Mouse (Mus musculus) hindbrain, embryonic 15.5 days (tissue): ENCODE measurements at regions not wholly inside any gene's neighbourhood (a gene's known extent, or its start where the extent isn't known, plus 50 kb on each side); places are given as distances from the start of the nearest gene placed in this dataset.

ENCODE experiments used
- ATAC-seq: fragments of 200-750 bp; cut with Nextera tagmentation; 2 replicates; pipeline ENCODE4 v1.8.0; 2017; ENCODE audit warnings: low read depth, moderate number of reproducible peaks, moderate TSS enrichment; ENCODE audit not compliant: low FRiP score
- H3K27ac ChIP-seq: fragments of 300-500 bp; sonication (generic); replicated peaks from 2 replicates; pipeline ENCODE4 v1.5.1; 2015; ENCODE audit warnings: mild to moderate bottlenecking, inconsistent platforms
- H3K27me3 ChIP-seq: fragments of 300-500 bp; sonication (generic); 2 replicates; pipeline ENCODE4 v1.6.1; 2015; ENCODE audit warnings: control low read depth, inconsistent platforms
- H3K36me3 ChIP-seq: fragments of 300-500 bp; sonication (generic); 2 replicates; pipeline ENCODE4 v1.6.1; 2015; ENCODE audit warnings: control low read depth, inconsistent platforms
- H3K4me1 ChIP-seq: fragments of 300-500 bp; sonication (generic); replicated peaks from 2 replicates; pipeline ENCODE4 v1.6.1; 2015; ENCODE audit warnings: control low read depth, inconsistent platforms
- H3K4me2 ChIP-seq: fragments of 300-500 bp; sonication (generic); 2 replicates; pipeline ENCODE4 v1.6.1; 2015; ENCODE audit warnings: moderate library complexity, mild to moderate bottlenecking, inconsistent platforms
- H3K4me3 ChIP-seq: fragments of 300-500 bp; sonication (generic); 2 replicates; pipeline ENCODE4 v1.5.1; 2015; ENCODE audit warnings: mild to moderate bottlenecking, inconsistent platforms
- H3K9ac ChIP-seq: fragments of 300-500 bp; sonication (generic); 2 replicates; pipeline ENCODE4 v1.6.1; 2015; ENCODE audit warnings: inconsistent platforms
- H3K9me3 ChIP-seq: fragments of 300-500 bp; sonication (generic); 2 replicates; pipeline ENCODE4 v1.6.1; 2016; ENCODE audit warnings: control low read depth, inconsistent platforms
- WGBS: fragments of 180-500 bp; shearing (Covaris S2); methylation state at CpG from one replicate; pipeline ENCODE4 v1.1.7; 2015; 5-methylcytosine and 5-hydroxymethylcytosine counted together

- no peak for ATAC-seq
- 73% methylated on average over 2 of the region's 2 CpGs for WGBS
- Histone ChIP-seq H3K4me1 (no peaks in the 10 kb centered on the region), H3K9me3 (no peaks in the 10 kb centered on the region), H3K4me3 (no peak overlapping the region), H3K9ac (no peak overlapping the region), H3K36me3 (no peaks in the 10 kb centered on the region), H3K27ac (no peak overlapping the region), H3K27me3 (no peaks in the 10 kb centered on the region), H3K4me2 (no peak overlapping the region)
These were observed 680.1 kb downstream of the Nova1 start for GRCm38 (mm10) chr12:46138646-46139045.

- Histone ChIP-seq H3K9me3 (no peaks in the 10 kb centered on the region), H3K4me1 (no peaks in the 10 kb centered on the region), H3K4me3 (no peak overlapping the region), H3K36me3 (no peaks in the 10 kb centered on the region), H3K27ac (no peak overlapping the region), H3K4me2 (no peak overlapping the region), H3K9ac (no peak overlapping the region), H3K27me3 (no peaks in the 10 kb centered on the region)
- 65% methylated on average over 1 of the region's 1 CpGs for WGBS
- no peak for ATAC-seq
These were observed 692.9 kb downstream of the Nova1 start for GRCm38 (mm10) chr12:46125867-46126266.

- no peak overlapping the region for H3K4me2 ChIP-seq
- H3K9me3 ChIP-seq, result no peaks in the 10 kb centered on the region
- H3K36me3 ChIP-seq, result no peaks in the 10 kb centered on the region
- no peak overlapping the region for H3K9ac ChIP-seq
- no peak overlapping the region for H3K4me3 ChIP-seq
- 87% methylated on average over 4 of the region's 4 CpGs for WGBS
- H3K27me3 ChIP-seq, result no peaks in the 10 kb centered on the region
- H3K4me1 ChIP-seq, result no peaks in the 10 kb centered on the region
- H3K27ac ChIP-seq, result no peak overlapping the region
- ATAC-seq, result no peak
These were observed 707.4 kb downstream of the Nova1 start for GRCm38 (mm10) chr12:46111352-46111751.

GRCm38 (mm10) chr12:46083356-46083755 is 735.4 kb downstream of the Nova1 start:
- Histone ChIP-seq H3K4me1 (no peaks in the 10 kb centered on the region), H3K9me3 (no peaks in the 10 kb centered on the region), H3K4me2 (no peak overlapping the region), H3K36me3 (no peaks in the 10 kb centered on the region), H3K27me3 (no peaks in the 10 kb centered on the region), H3K27ac (no peak overlapping the region), H3K4me3 (no peak overlapping the region), H3K9ac (no peak overlapping the region)
- 75% methylated on average over 2 of the region's 2 CpGs for WGBS
- ATAC-seq, result no peak

- no peak overlapping the region for H3K9ac ChIP-seq
- no peaks in the 10 kb centered on the region for H3K27me3 ChIP-seq
- ATAC-seq, result peak; percentile 56; the same call in 1 of the 2 replicates
- H3K36me3 ChIP-seq, result no peaks in the 10 kb centered on the region
- H3K27ac ChIP-seq, result peak overlapping the region; percentile 62
- H3K9me3 ChIP-seq, result no peaks in the 10 kb centered on the region
- no peaks in the 10 kb centered on the region; the same call in 1 of the 2 replicates for H3K4me1 ChIP-seq
- H3K4me3 ChIP-seq, result no peak overlapping the region
- WGBS, result 53% methylated on average over 11 of the region's 11 CpGs
- no peak overlapping the region for H3K4me2 ChIP-seq
These were observed 742.9 kb downstream of the Nova1 start for GRCm38 (mm10) chr12:46075789-46076217.

GRCm38 (mm10) chr12:46075355-46075754 is 743.4 kb downstream of the Nova1 start:
- no peak overlapping the region for H3K4me3 ChIP-seq
- H3K36me3 ChIP-seq, result no peaks in the 10 kb centered on the region
- ATAC-seq, result no peak
- H3K27me3 ChIP-seq, result no peaks in the 10 kb centered on the region
- H3K4me1 ChIP-seq, result no peaks in the 10 kb centered on the region; the same call in 1 of the 2 replicates
- no peak overlapping the region for H3K9ac ChIP-seq
- H3K9me3 ChIP-seq, result no peaks in the 10 kb centered on the region
- H3K27ac ChIP-seq, result peak overlapping the region; percentile 26; the same call in 1 of the 2 replicates
- 80% methylated on average over 5 of the region's 5 CpGs for WGBS
- no peak overlapping the region for H3K4me2 ChIP-seq

- no peak overlapping the region for H3K4me3 ChIP-seq
- 87% methylated on average over 2 of the region's 2 CpGs for WGBS
- no peaks in the 10 kb centered on the region for H3K9me3 ChIP-seq
- no peak overlapping the region for H3K27ac ChIP-seq
- H3K4me1 ChIP-seq, result no peaks in the 10 kb centered on the region
- H3K27me3 ChIP-seq, result no peaks in the 10 kb centered on the region
- H3K4me2 ChIP-seq, result no peak overlapping the region
- no peak overlapping the region for H3K9ac ChIP-seq
- ATAC-seq, result no peak
- no peaks in the 10 kb centered on the region for H3K36me3 ChIP-seq
These were observed 751.8 kb downstream of the Nova1 start for GRCm38 (mm10) chr12:46066896-46067295.

GRCm38 (mm10) chr12:46040626-46041025 is 778.1 kb downstream of the Nova1 start:
- H3K27me3 ChIP-seq, result no peaks in the 10 kb centered on the region
- no peak overlapping the region for H3K4me3 ChIP-seq
- no peak overlapping the region for H3K4me2 ChIP-seq
- no peaks in the 10 kb centered on the region for H3K9me3 ChIP-seq
- no peaks in the 10 kb centered on the region for H3K36me3 ChIP-seq
- no peak overlapping the region for H3K9ac ChIP-seq
- no peak overlapping the region for H3K27ac ChIP-seq
- no peak for ATAC-seq
- H3K4me1 ChIP-seq, result no peaks in the 10 kb centered on the region

GRCm38 (mm10) chr12:46040216-46040615 is 778.5 kb downstream of the Nova1 start:
- Histone ChIP-seq H3K4me1 (no peaks in the 10 kb centered on the region), H3K27me3 (no peaks in the 10 kb centered on the region), H3K36me3 (no peaks in the 10 kb centered on the region), H3K9ac (no peak overlapping the region), H3K27ac (no peak overlapping the region), H3K4me3 (no peak overlapping the region), H3K4me2 (no peak overlapping the region), H3K9me3 (no peaks in the 10 kb centered on the region)
- 55% methylated on average over 1 of the region's 1 CpGs for WGBS
- no peak for ATAC-seq

- Histone ChIP-seq H3K4me3 (no peak overlapping the region), H3K4me2 (no peak overlapping the region), H3K9me3 (no peaks in the 10 kb centered on the region), H3K36me3 (no peaks in the 10 kb centered on the region), H3K27ac (no peak overlapping the region), H3K27me3 (no peaks in the 10 kb centered on the region), H3K4me1 (no peaks in the 10 kb centered on the region), H3K9ac (no peak overlapping the region)
- WGBS, result 62% methylated on average over 3 of the region's 3 CpGs
- no peak for ATAC-seq
These were observed 782.1 kb downstream of the Nova1 start for GRCm38 (mm10) chr12:46036540-46037094.

- Histone ChIP-seq H3K27ac (no peak overlapping the region), H3K9me3 (no peaks in the 10 kb centered on the region), H3K27me3 (no peaks in the 10 kb centered on the region), H3K4me3 (no peak overlapping the region), H3K4me2 (no peak overlapping the region), H3K4me1 (no peaks in the 10 kb centered on the region), H3K9ac (no peak overlapping the region), H3K36me3 (no peaks in the 10 kb centered on the region)
- no peak for ATAC-seq
- 94% methylated on average over 5 of the region's 5 CpGs for WGBS
These were observed 793.5 kb downstream of the Nova1 start for GRCm38 (mm10) chr12:46025266-46025665.

GRCm38 (mm10) chr12:46021546-46021910 is 797.2 kb downstream of the Nova1 start:
- Histone ChIP-seq H3K27ac (peak overlapping the region; percentile 35), H3K4me3 (no peak overlapping the region), H3K27me3 (no peaks in the 10 kb centered on the region), H3K4me2 (no peak overlapping the region), H3K9me3 (no peaks in the 10 kb centered on the region), H3K9ac (no peak overlapping the region), H3K36me3 (no peaks in the 10 kb centered on the region), H3K4me1 (no peaks in the 10 kb centered on the region)
- ATAC-seq, result no peak
- 46% methylated on average over 4 of the region's 4 CpGs for WGBS

GRCm38 (mm10) chr12:46020835-46021545 is 797.7 kb downstream of the Nova1 start:
- WGBS, result 54% methylated on average over 6 of the region's 6 CpGs
- no peaks in the 10 kb centered on the region for H3K9me3 ChIP-seq

More at GRCm38 (mm10) chr12:46020835-46021545, 797.7 kb downstream of the Nova1 start:
- Histone ChIP-seq H3K4me1 (no peaks in the 10 kb centered on the region), H3K9ac (no peak overlapping the region), H3K4me3 (no peak overlapping the region), H3K4me2 (no peak overlapping the region), H3K27me3 (no peaks in the 10 kb centered on the region), H3K27ac (peak overlapping the region; percentile 35), H3K36me3 (no peaks in the 10 kb centered on the region)
- peak; percentile 77 for ATAC-seq
